Mouse (Mus musculus): ENCODE data around the gene Olfr1174-ps. TPM values are rescaled to one million over a fixed set of nuclear protein-coding genes. Genes with fewer than 3 reads are reported as not detected.

Gene Olfr1174-ps
- not detected in 2 replicates for polyA plus RNA-seq (2015; fragmentation: Nextera tagmentation; extraction: Ambion mirVana)

DNA sequence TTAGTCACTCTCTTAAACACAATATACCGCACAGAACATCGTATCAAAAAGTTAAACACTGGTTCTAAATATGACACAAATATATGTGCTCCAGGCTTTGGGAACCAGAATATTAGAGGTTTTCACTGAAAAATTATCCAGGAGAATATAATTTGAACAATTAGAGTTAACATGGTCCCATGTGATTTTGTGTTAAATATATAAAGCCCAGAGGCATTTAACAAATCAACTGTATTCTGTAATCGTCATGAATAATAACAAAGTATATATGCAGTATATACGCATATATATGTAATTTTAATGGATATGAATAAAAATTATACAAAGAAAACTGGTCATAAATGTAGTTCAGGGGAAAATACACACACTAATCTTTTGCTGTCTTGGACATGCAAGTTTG lies at the start of gene Olfr1174-ps:
Olfr1174-ps (minus strand) TSS at position 101 of the 400 bp plus-strand sequence.
- H3K9ac ChIP-seq: no peak within 1 kb of the TSS
- no peaks in the 10 kb centered on the region for H3K4me1 ChIP-seq
- 90% methylated on average over 4 of the region's 4 CpGs for WGBS
- no peaks in the 10 kb centered on the region for H3K9me3 ChIP-seq
- no peak within 1 kb of the TSS for H3K4me3 ChIP-seq
- H3K27me3 ChIP-seq: no peaks in the 10 kb centered on the region
- ATAC-seq (ENCODE audit: insufficient number of reproducible peaks, low FRiP score, low TSS enrichment, low read depth): no peak
- no peak within 1 kb of the TSS for H3K27ac ChIP-seq
- no peaks in the 10 kb centered on the region for H3K36me3 ChIP-seq
- H3K4me2 ChIP-seq: no peak within 1 kb of the TSS

DNA sequence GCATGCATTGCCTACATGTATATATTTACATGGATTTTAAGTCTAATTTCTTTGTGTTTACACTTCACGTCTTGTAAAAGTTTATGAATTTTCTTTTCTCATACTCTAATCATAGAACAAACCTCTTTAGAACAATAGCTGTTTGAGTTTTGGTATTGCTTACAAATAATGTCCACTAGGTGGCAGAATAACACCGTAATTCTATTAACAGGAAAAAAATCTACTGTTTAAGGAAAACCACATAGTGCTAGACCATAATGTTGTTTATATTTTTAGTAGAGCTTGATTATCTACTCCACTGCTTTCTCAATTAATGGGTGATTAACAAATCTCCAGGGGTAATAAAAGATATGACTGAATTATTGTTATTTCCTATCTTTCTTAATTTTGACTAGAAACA lies 41.4 kb upstream of the Olfr1174-ps start:
- H3K4me1 ChIP-seq: no peaks in the 10 kb centered on the region
- H3K9me3 ChIP-seq: no peaks in the 10 kb centered on the region
- H3K9ac ChIP-seq: no peak overlapping the region
- H3K27ac ChIP-seq: no peak overlapping the region
- no peak for ATAC-seq (ENCODE audit: insufficient number of reproducible peaks, low FRiP score, low TSS enrichment, low read depth)
- H3K4me2 ChIP-seq: no peak overlapping the region
- no peaks in the 10 kb centered on the region for H3K36me3 ChIP-seq
- no peak overlapping the region for H3K4me3 ChIP-seq
- no peaks in the 10 kb centered on the region for H3K27me3 ChIP-seq
- 4% methylated on average over 2 of the region's 2 CpGs for WGBS

DNA sequence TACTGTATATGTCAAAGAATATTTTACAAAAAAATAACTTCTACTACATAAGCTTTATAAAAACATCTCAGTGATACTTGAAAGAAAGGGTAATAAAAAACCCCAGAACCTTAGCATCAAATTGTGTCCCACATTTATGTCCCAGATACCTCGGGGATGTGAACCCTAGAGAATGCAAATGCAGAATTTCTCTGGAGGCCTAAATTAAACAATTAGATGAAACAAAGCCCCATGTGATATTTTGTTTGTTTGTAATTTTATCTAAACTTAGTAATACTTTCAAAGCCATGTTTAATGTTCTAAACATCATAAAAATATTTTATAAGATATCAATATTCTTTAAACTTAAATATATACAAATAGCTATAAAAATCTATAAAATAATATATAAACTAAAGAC lies 31.5 kb upstream of the Olfr1174-ps start, which contains the start of gene Olfr1177-ps:
Olfr1177-ps (minus strand) TSS at position 101 of the 400 bp plus-strand sequence.
- ATAC-seq (ENCODE audit: insufficient number of reproducible peaks, low FRiP score, low TSS enrichment, low read depth): no peak

DNA sequence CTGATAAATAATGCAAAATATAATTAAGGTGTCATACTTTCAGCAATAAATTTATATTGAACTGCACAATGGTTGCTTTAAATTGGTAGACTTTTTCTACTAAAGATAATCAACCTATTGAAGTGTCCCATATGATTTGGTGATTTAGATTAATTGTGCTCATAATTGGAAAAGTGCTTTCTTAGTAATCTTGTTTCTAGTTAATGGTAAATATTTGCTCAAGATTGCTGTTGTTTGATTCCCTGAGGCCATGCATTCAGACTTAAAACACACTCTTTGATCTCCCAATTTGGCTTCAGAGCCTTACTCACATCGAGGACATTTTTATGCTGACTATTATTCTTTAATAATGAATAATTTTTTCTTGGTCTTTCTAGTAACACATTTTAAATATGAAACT lies 21.5 kb upstream of the Olfr1174-ps start, which contains the start of gene Olfr1176:
Olfr1176 (plus strand) TSS at position 301 of the 400 bp plus-strand sequence.
- H3K4me2 ChIP-seq: no peak within 1 kb of the TSS
- no peak within 1 kb of the TSS for H3K27ac ChIP-seq
- H3K4me1 ChIP-seq: no peaks in the 10 kb centered on the region
- H3K27me3 ChIP-seq: no peaks in the 10 kb centered on the region
- H3K9me3 ChIP-seq: no peaks in the 10 kb centered on the region
- no peaks in the 10 kb centered on the region for H3K36me3 ChIP-seq
- 63% methylated on average over 1 of the region's 1 CpGs for WGBS
- no peak within 1 kb of the TSS for H3K4me3 ChIP-seq
- ATAC-seq (ENCODE audit: insufficient number of reproducible peaks, low FRiP score, low TSS enrichment, low read depth): no peak
- H3K9ac ChIP-seq: no peak within 1 kb of the TSS

More for the DNA sequence above, 31.5 kb upstream of the Olfr1174-ps start, which contains the start of gene Olfr1177-ps:
- no peak within 1 kb of the TSS for H3K27ac ChIP-seq
- H3K27me3 ChIP-seq: no peaks in the 10 kb centered on the region
- no peaks in the 10 kb centered on the region for H3K9me3 ChIP-seq
- H3K4me2 ChIP-seq: no peak within 1 kb of the TSS
- H3K36me3 ChIP-seq: no peaks in the 10 kb centered on the region
- no peak within 1 kb of the TSS for H3K4me3 ChIP-seq
- H3K4me1 ChIP-seq: no peaks in the 10 kb centered on the region
- H3K9ac ChIP-seq: no peak within 1 kb of the TSS
- 81% methylated on average over 1 of the region's 1 CpGs for whole genome bisulfite sequencing

DNA sequence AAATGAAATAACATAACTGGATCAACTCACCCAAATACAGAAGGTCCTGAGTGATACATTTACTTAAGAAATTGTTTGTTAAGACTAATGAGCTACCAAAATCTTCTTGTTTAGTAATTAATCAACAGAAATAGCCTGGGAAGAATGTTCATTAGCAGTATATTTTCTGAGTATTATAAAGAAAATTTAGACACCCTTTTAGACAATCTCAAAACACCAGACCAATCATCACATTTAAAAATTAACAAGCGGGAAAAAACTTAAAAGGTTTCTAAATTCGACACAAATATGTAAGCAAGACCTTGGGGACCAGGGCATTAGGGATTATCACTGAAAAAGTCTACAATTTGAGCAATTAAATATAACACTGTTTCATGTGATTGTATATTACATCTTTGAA lies 12.2 kb upstream of the Olfr1174-ps start, which contains the start of gene Olfr1175-ps:
Olfr1175-ps (minus strand) TSS at position 101 of the 400 bp plus-strand sequence.
- Histone ChIP-seq H3K4me1 (no peaks in the 10 kb centered on the region), H3K9me3 (no peaks in the 10 kb centered on the region), H3K27ac (no peak within 1 kb of the TSS), H3K36me3 (no peaks in the 10 kb centered on the region), H3K27me3 (no peaks in the 10 kb centered on the region), H3K9ac (no peak within 1 kb of the TSS), H3K4me2 (no peak within 1 kb of the TSS), H3K4me3 (no peak within 1 kb of the TSS)
- WGBS: 84% methylated on average over 2 of the region's 2 CpGs
- no peak for ATAC-seq (ENCODE audit: insufficient number of reproducible peaks, low FRiP score, low TSS enrichment, low read depth)

DNA sequence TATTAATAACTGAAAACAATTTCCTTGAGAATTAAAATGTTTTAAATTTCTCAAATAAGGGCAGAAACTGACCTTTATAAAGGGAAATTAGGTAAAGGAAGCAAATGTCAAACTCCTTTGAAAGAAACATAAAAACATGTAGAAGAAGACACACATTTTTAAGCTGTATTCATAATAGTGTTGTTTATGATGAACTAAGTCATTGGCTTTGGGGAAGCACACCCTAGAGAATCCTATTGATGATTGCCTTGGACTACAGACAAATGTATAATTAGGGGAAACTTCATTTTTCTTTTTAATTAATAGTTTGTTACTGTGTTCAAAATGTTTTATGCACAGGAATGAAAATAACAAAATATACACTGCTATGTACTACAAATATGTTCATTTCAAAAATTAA lies 35.2 kb downstream of the Olfr1174-ps start, which contains the start of gene Olfr1173:
Olfr1173 (minus strand) TSS at position 101 of the 400 bp plus-strand sequence.
- Histone ChIP-seq H3K4me1 (no peaks in the 10 kb centered on the region), H3K9ac (no peak within 1 kb of the TSS), H3K9me3 (no peaks in the 10 kb centered on the region), H3K27me3 (no peaks in the 10 kb centered on the region), H3K36me3 (no peaks in the 10 kb centered on the region), H3K4me3 (no peak within 1 kb of the TSS), H3K27ac (no peak within 1 kb of the TSS), H3K4me2 (no peak within 1 kb of the TSS)
- no peak for ATAC-seq (ENCODE audit: insufficient number of reproducible peaks, low FRiP score, low TSS enrichment, low read depth)

Other genes starting within 250 kb of the Olfr1174-ps start
- not detected in 2 replicates for gene Olfr1163, start 243.3 kb downstream of the Olfr1174-ps start, polyA plus RNA-seq (2015; fragmentation: Nextera tagmentation; extraction: Ambion mirVana)
- not detected in 2 replicates for gene Olfr1164, start 221.2 kb downstream of the Olfr1174-ps start, polyA plus RNA-seq (2015; fragmentation: Nextera tagmentation; extraction: Ambion mirVana)
- gene Olfr1166, start 186.9 kb downstream of the Olfr1174-ps start, polyA plus RNA-seq (2015; fragmentation: Nextera tagmentation; extraction: Ambion mirVana): not detected in 2 replicates
- gene Olfr1167, start 159.9 kb downstream of the Olfr1174-ps start, polyA plus RNA-seq (2015; fragmentation: Nextera tagmentation; extraction: Ambion mirVana): not detected in 2 replicates
- not detected in 2 replicates for gene Olfr1168, start 133.3 kb downstream of the Olfr1174-ps start, polyA plus RNA-seq (2015; fragmentation: Nextera tagmentation; extraction: Ambion mirVana)
- not detected in 2 replicates for gene Olfr1170, start 86.8 kb downstream of the Olfr1174-ps start, polyA plus RNA-seq (2015; fragmentation: Nextera tagmentation; extraction: Ambion mirVana)
- not detected in 2 replicates for gene Olfr1173, start 35.3 kb downstream of the Olfr1174-ps start, polyA plus RNA-seq (2015; fragmentation: Nextera tagmentation; extraction: Ambion mirVana)
- gene Olfr1175-ps, start 12.1 kb upstream of the Olfr1174-ps start, polyA plus RNA-seq (2015; fragmentation: Nextera tagmentation; extraction: Ambion mirVana): not detected in 2 replicates
- gene Olfr1176, start 21.6 kb upstream of the Olfr1174-ps start, polyA plus RNA-seq (2015; fragmentation: Nextera tagmentation; extraction: Ambion mirVana): not detected in 2 replicates
- gene Olfr1177-ps, start 31.4 kb upstream of the Olfr1174-ps start, polyA plus RNA-seq (2015; fragmentation: Nextera tagmentation; extraction: Ambion mirVana): not detected in 2 replicates
- gene Olfr1178, start 71.9 kb upstream of the Olfr1174-ps start, polyA plus RNA-seq (2015; fragmentation: Nextera tagmentation; extraction: Ambion mirVana): not detected in 2 replicates
- gene Olfr1179, start 91.3 kb upstream of the Olfr1174-ps start, polyA plus RNA-seq (2015; fragmentation: Nextera tagmentation; extraction: Ambion mirVana): not detected in 2 replicates
- not detected in 2 replicates for gene Olfr1180, start 104.0 kb upstream of the Olfr1174-ps start, polyA plus RNA-seq (2015; fragmentation: Nextera tagmentation; extraction: Ambion mirVana)
- gene Olfr1181, start 111.0 kb upstream of the Olfr1174-ps start, polyA plus RNA-seq (2015; fragmentation: Nextera tagmentation; extraction: Ambion mirVana): not detected in 2 replicates
- gene Gm13757, start 134.0 kb upstream of the Olfr1174-ps start, polyA plus RNA-seq (2015; fragmentation: Nextera tagmentation; extraction: Ambion mirVana): not detected in 2 replicates
- not detected in 2 replicates for gene Olfr1183, start 139.7 kb upstream of the Olfr1174-ps start, polyA plus RNA-seq (2015; fragmentation: Nextera tagmentation; extraction: Ambion mirVana)
- gene Olfr1184, start 168.5 kb upstream of the Olfr1174-ps start, polyA plus RNA-seq (2015; fragmentation: Nextera tagmentation; extraction: Ambion mirVana): not detected in 2 replicates
- not detected in 2 replicates for gene Olfr1185-ps1, start 178.2 kb upstream of the Olfr1174-ps start, polyA plus RNA-seq (2015; fragmentation: Nextera tagmentation; extraction: Ambion mirVana)
- gene Olfr1186, start 203.4 kb upstream of the Olfr1174-ps start, polyA plus RNA-seq (2015; fragmentation: Nextera tagmentation; extraction: Ambion mirVana): not detected in 2 replicates
- not detected in 2 replicates for gene Olfr1188, start 241.8 kb upstream of the Olfr1174-ps start, polyA plus RNA-seq (2015; fragmentation: Nextera tagmentation; extraction: Ambion mirVana)

Data from limb, embryonic 15.5 days (tissue).